Mouse (Mus musculus) kidney, postnatal 4 days (tissue): ENCODE results near the gene Kcnq1.
A peak's percentile ranks its signal among the peaks of the same experiment; 100 is the strongest.

Source experiments
- DNase-seq, 2 experiments: peaks; one replicate each; pipeline ENCODE4 v3.0.0; 2021; ENCODE audit warnings: mixed read lengths in 2 of 2

Gene Kcnq1

DNA sequence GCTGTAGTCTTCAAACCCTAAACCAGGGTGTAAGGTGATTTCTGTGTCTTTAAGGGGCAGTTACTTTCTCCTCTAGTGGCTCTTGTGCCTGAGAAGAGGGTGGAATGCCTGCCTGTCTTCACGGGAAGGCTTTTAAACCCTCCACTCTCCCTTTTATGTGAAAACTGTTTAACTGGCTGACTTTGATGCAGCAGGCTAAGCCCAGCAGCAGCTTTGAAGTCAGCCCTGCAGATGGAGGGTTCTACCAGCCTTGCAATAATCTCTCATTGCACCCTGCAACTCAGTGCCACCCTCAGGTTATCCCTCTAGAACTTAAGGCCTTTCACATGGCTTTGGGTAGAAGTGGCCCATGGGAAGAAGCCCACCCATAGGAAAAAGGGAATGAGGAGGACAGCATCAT lies 178.7 kb downstream of the Kcnq1 start:
- DNase-seq: no peak

DNA sequence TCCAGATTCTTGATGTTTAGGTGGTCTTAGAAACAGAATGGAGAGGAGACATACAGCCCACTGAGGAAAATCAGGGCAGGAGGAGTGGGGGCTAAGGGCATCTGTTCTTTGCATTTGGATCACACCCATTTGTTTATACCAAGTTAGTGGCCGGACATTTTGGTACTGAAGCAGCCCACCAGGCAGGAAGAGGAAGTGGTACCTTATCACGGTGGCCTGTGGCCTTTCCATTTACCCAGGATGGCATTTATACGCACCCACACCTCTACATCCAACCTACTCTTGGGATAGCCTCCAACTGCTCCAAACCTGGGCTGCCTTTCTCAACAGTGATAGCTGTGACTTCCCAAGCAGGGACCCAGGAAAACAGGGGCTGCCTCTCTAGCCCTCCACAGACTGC lies 179.3 kb downstream of the Kcnq1 start:
- DNase-seq: no peak

DNA sequence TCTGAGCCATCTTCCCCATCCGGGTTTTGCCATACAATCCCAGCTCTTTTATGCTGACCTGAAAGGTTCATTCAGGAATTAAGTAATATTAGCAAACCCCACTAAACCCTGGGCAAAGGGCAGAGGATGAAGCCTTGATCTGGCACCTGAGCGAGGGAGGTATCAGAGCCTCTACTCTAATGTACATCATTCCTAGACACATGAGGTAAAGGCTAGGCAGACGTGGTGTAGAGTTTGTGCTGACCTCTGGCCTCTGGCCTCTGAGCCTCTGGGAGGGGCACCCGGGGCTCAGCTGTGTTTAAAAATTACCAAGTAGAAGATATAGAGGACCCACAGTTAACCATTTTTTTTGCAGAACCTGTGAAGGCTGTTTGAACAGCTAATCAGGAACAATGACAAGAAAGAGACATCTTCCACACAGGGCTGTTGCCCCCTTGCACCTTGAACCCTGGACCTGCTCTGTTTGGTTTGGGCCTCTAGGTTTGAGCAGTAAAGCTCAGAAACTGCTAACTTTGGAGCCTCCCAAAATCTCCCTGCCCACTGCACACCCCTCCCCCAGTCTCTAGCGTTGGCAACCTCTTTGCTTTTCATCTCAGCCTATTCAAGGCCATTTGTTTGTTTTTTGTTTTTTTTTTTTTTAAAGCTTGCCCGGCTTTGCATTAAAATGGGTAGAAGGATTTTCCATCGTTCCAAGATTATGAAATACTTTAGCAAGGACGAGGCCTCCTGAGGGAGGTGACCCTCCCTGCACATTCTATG lies 180.5 kb downstream of the Kcnq1 start:
- DNase-seq: no peak

DNA sequence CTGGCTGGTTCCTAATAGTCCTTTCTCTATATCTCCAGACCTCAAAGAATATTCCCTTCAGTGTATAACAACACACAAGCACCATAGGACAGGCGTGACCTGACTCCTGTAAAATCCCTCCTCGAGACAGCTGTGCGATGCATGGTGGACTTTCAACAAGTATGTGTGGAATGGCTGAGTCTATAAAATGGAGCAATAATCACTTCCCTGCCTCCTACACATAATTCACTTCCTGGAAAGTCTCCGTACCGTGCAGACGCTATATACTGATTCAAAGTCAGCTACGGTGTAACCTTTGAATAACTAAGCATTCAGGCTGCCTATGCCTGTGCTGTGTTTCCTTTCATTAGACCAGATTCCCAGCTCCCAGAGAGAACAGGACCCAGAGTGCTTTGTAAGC lies 182.0 kb downstream of the Kcnq1 start:
- DNase-seq: no peak

DNA sequence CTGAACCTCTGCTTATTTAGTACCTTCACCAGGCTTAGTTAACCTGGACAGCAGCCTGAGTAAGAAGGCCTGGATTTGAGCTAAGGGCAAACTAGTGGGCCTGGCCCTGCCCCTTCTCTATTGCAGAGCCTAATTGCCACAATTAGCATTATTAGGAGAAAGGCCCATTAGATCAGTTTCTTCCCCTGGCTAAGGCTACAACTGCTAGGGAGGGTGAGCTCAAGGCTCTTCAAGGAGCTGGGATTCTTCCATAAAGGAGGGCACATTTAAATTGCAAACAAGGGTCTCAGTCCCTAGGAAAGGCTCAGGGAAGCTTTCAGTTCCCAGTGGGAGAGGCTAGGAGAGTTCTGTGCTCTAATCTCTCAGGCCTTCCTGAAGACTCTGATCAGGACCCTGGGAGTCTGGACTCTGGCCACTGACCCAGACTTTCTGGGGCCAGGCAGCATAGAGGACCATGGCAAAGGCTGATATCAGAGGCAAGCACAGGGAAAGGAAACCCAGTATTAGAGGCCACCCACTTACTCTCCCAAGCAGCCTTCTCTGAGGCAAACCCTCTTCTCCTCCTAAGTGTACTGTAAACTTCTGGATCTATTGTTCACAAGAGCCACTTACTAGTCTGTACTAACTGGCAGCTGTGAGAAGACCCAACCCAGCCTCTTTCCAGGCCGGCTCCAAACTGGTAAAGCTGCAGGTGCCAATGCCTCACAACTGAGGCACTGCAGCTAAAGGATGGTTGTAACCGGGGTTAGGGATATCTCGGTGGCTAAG lies 183.1 kb downstream of the Kcnq1 start:
- no peak for DNase-seq

DNA sequence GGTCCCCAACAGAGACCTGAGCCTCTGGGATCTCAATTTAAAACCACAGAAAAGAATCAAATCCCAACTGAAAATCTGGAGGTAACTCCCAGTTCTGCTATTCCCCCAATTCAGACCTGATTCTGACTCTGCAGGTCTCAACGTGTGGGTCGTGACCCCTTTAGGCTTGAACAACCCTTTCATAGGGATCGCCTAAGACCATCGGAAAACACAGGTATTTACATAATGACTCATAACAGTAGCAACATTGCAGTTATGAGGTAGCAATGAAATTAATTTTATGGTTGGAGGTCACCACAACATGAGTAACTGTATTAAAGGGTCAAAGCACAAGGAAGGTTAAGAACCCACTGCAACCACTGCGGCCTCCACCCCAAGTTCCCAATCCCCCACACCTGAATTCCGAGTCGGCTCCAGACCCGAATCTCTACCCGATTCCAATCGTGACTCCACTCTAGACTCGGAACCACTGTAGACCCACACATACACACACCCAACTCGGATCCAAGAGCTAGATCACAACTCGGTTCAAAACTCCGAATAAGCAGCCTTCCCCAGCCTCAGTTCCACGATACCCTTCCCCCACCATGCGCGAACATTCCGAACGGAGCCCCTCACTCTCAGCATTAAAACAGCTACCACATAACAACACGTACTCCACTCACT lies 188.7 kb downstream of the Kcnq1 start:
- no peak for DNase-seq

DNA sequence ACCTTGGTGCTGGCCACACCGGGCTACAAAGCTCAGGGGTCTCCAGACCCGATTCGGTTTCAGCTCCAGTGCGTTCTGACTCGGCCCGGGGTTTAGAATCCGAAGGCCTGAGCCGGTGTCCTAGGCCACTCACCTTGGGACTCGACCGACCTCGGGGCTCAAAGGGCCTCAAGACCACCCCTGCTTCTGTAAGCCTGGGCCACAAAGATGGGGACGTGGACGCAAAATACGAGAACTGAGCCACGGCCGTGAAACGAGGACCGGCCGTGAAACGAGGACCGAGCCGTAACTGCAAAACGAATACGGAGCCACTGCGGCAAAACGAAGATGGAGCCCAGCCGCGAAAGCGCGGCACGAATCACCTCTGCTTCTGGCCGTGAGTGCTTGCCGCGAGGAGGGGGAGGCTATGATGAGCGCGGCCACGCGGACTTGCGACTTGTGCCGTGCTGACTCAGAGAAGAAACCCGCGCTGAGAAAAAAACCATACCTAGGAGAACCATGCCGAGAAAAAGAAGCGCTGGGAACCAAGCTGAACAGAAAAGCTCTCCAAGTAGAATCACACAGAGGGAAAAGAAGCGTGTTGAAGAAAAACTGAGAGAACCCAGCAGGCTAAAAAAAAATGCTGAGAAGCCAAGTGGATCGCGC lies 189.3 kb downstream of the Kcnq1 start:
- DNase-seq: peak; percentile 45 to 73

DNA sequence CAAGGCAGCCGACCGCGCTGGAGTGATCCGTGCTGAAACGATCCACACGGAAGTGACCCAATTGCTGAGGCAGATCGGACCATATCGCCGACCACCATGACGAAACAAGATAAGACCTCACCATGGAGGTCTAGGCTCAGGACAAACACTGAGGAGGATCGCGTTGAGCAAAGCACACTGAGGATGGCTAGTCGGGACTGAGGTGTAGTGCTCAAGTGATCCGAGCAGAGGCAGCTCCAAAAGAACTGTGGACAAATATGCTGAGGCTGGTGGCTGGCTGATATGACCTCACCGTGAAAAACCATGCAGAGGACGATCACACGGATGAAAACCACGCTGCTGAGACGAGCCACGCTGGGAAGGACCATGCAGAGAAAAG lies 189.8 kb downstream of the Kcnq1 start:
- peak in 1 of 2 experiments; percentile 25 for DNase-seq

DNA sequence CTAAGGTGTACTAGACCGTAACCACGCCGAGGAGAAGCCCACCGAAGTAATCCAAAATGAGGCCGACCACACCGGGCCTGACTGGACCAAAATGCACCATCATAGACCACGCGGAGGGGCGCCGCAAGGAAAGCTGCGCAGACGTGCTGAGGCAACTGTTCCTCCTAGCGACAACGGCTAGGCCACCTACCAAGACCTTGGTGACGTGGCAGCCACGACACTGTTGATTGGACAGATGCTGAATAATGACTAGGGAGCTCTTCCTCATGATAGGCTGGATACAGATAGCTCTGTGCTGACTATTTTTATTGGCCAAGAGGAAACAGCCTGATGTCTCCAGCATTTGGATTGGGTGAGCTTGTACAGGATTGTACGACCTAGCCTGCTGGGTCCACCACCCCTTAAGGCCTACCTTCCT lies 190.2 kb downstream of the Kcnq1 start:
- peak; percentile 87 to 91 for DNase-seq

DNA sequence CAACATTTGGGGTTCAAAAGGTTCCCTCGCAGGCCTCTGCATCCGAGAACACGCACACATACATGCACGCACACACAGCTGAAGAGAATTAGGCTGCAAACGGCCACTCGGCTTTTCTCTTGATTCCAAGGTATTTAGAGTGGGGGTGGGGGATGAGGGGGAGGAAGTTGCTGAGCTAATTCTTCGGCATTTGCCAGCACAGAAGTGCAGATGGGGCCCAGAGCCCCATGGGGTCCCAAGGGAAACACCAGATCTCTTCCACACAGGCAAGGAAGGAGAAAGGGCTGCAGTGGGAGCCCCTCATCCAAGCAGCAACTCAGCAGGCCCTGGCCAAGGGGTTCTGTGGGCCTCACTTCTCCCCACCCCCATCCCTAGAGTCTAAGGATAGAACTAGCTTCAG lies 193.9 kb downstream of the Kcnq1 start:
- DNase-seq: peak in 1 of 2 experiments; percentile 34

DNA sequence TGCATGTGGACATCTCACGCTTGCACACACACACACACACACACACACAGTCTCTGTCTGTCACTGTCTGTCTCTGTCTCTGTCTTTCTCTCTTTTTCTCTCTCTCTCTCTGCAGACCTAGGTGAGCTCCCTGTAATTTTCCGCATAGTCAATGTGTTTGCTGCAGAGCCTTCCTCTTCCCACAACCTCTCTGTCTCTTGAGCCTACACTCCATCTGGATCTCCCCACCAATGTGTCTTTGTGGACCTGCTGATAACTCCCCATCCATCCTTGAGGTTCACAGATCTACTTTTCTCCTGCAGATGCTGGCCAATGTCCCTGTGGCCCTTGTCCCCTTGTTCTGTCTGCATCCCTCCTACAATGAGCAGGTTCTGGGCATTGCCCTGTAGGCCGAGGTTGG lies 194.5 kb downstream of the Kcnq1 start:
- no peak for DNase-seq

DNA sequence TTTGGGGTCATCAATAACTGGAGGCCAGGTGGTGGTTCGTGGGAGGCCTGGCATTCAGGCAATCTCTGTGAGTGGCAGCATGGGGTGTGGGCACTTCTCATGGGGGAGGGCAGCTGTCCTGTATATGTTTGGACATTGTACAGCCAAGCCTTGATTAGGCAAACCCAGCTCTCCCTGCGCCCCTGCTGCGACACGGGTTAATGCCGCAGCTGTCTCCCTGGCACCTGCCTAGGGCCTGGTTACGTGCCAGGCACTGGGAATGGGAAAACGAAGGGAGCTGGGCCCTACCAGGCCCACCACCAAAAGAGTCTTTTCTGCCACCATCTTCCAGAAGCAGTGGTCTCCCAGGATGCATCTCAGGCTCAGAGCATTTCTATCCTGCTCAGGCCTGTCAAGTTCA lies 196.0 kb downstream of the Kcnq1 start:
- DNase-seq: no peak

DNA sequence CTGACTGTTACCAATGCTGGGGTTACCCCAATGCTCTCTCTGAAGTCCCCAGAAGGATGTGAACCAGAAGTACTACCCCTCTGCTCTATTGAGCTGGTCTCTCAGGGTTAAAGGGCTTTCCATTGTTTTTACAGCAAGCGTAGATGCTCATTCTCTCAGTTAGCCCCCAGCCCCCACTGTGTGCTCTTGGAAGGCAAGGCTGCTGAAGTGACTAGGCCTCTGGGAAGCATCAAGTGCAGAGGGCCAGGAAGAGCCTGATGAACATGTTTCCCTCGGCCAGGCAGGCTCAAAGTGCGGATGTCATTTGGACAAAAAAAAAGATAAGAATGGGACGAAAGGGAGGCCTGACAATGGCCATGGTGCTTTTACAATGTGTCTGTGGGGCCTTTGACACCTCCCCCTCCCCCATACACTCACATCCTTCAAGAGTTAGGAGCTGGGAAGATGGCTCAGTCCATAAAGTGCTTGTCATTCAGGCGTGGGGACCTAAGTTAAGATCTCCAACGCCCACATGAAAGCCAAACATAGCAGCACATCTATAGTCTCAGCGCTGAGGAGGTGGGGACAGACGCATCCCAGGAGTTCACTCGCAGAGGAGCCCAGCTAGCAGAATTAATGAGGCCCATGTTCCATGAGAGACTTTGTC lies 196.6 kb downstream of the Kcnq1 start:
- DNase-seq: no peak

DNA sequence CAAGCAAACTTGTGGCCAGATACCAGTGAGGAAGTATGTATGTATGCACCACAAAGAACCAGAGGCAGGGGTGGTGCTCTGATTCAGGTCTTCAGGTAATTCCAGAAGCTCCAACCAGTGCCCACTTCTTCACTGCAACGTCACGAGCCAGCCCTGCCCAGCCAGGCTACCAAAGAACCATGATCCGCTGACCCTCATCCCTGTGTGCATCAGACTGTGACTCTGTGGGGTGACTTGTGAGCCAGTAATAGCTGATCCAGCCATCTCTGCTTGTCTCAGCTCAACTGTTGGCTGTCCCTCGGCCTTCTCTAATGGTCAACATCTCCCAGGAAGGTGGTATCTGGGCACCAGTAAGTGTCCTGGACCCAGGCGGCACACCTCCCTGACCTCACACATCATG lies 197.4 kb downstream of the Kcnq1 start:
- no peak for DNase-seq

DNA sequence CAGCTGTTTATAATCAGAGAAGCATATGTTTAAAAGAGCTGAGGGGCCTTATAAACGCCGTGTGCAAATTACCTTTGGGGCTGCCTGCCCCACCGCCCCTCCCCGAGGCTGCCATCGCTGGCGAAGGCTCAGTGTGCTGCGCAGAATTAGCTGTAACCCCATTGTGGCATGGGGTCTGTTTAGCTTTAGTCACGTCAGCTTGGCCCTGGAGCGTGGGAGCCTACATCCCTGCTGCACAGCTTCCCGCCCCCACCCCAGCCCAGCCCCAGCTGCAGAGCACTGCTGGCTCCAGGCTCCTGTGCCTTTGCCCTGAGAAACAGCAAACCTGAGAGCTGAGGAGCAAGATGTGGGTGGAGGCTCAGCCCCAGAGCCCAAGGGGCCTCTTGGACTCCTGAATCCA lies 199.6 kb downstream of the Kcnq1 start:
- DNase-seq: peak in 1 of 2 experiments; percentile 34

DNA sequence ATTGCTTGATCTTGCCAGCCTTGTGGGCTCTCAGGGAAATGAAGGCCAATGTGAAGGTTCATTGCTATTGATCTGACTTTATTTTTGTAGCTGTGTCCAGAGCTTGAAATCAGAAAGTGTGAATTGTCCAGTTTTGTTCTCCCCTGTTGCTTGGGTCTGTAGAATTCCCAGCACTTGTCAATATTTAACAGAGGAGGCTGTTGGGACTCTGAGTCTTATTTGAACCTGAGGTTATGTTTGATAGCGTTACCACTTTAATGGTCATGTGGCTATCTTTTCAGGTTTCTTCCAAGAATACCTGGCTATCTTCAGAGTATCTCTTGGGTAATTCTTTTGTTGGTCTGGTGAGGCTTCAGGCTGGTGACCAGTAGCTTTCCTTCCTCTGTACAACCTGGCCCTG lies 201.8 kb downstream of the Kcnq1 start:
- no peak for DNase-seq

DNA sequence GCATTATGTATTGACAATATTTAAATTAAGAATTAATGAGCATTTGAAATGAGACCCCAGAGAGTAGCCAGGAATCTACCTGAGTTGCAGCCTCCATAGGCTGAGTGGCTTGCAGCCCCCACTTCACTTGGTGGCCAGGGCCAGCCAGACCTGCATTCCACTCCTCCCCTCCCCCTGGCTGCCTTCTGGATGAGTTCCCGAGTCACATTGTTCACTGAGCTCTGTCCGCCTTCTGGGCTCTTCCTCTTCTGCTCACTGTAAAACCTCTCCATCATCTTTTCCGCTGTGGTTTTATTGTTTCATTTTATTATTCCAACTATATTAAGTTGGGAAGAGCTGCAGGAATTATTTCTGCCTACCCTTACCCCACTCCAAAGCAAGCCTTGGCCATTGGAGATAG lies 204.1 kb downstream of the Kcnq1 start:
- peak; percentile 60 to 68 for DNase-seq

DNA sequence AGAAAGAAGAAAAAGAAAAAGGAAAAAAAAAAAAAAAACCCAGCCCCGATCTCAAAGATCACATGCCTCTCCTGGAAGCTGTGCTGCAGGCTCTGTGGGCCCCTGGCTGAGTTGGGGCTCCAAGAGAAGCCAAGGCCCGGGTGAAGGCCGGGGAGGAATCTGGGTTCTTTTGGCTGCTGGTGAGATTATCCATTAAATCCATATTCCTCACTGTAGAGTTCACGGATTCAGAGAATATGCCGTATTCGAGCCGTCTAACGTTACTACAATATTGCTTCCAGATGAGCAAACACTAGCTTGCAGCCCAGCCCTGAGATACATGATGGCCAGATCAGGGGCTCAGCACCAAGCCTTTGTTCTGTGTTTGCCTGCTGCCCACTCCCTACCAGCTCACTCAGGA lies 204.7 kb downstream of the Kcnq1 start:
- no peak for DNase-seq

DNA sequence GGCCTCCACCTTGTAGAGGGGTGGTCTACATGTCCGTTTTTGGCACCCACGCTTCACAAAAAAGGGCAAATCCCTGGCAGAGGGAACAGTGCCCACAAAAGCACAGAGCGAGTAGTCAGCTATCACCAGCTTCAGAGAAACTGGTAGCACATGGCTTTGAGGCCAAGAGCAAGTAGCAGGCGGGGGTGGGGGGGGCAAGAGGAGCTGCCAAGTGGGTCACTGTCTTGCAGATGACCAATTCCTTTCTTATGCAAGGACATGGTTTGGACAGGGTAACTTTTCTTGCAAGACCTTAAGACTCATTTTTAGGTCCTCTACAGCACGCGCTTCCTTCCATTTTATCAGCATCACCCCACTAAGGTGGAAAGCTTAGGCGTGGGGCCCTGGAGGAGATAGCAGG lies 205.3 kb downstream of the Kcnq1 start:
- DNase-seq: no peak

DNA sequence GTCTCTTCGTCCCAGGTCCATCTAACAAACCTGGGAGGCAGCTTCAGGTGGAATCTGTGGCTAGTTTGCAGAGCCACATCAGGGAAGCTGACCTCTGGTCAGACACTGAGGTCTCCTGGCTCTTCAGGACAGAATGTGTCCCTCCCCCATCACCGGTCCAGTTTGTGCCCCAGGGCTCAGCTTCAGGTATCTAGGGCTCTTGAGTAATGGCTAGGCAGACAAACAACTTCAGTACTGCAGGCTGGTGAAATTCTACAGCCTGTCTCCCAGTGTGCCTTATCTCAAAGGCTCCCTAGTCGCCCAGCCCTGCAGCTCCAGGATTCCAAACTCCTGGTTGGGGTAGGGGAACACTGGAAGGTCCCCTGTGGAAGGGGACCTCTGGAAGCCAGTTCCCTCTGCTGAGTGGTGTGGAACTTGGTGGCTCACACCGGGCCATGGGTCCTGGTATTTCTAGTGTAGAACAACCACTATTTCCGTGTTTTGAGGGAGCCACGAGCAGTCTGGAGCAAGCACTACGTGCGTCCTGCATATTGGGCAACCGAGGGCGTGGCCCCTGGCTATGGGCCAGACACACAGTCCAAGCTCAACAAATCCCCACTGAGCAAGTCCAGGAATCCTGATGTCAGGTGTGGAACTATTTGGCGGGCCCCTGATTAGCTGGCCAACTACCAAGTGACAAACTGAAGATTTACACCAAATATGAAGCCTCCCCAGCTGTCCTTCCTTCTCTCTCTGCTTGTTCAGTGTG lies 207.6 kb downstream of the Kcnq1 start:
- DNase-seq: peak; percentile 55 to 61

DNA sequence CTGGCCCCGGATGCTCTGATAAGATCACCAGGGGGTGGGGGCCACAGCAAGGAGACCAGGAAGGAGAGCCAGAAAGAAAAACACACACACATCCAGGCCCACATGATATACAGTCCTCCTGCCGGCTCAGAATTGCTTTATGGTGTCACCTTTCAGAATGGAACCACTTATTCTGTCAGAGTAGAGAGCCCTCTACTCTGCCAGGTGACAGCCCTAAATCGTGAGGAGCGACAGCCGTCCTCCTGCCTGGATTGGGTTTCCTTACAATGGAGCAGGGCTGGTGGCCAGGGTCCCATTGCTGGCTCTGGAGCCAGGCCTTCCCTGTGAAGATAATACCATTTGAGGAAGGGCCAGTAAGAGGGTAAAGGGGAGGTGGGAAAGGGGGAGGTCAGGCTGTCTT lies 212.3 kb downstream of the Kcnq1 start:
- no peak for DNase-seq

DNA sequence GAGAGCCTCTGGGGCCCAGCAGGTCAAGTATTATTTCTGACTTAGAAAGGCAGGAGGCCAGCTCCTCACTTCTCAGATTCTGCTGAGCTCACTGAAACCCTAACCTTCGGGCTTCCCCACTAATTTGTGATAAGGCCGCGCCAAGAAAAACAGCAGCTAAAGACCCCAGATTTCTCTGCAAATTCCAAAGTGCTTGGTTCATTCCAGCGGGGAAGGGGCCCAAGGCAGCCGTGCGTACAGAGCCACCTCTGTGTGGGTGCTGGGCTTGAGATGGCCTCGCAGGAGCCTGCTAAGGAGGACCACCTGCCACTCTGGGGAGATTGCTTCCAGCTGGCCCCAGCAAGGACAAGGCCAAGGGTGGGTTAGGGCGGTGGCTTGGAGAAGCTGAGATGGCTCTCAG lies 214.2 kb downstream of the Kcnq1 start:
- peak; percentile 46 to 61 for DNase-seq
